Mouse (Mus musculus) heart, postnatal 0 days (tissue): Measurements from ENCODE around the gene Abca13.

ENCODE experiments used
- CTCF ChIP-seq: IDR thresholded peaks from 2 replicates; pipeline ENCODE4 v1.5.1; 2016; ENCODE audit warnings: antibody characterized with exemption, control low read depth, low read depth
- EP300 ChIP-seq: IDR thresholded peaks from 2 replicates; pipeline ENCODE4 v1.6.1; 2016; ENCODE audit warnings: antibody characterized with exemption, low read depth

- TF ChIP-seq CTCF = no peak
- TF ChIP-seq EP300 = no peak
Observed at GRCm38 (mm10) chr11:9299615-9300014, 107.9 kb downstream of the Abca13 start.
